Mouse (Mus musculus) kidney, embryonic 15.5 days (tissue): ENCODE data around the gene Gm45233. TPM values are rescaled to one million over a fixed set of nuclear protein-coding genes. Genes with fewer than 3 reads are reported as not detected.

ENCODE experiments used
- ATAC-seq: fragments of 200-750 bp; cut with Nextera tagmentation; replicated peaks from 2 replicates; pipeline ENCODE4 v1.8.0; 2017; ENCODE audit warnings: moderate TSS enrichment; ENCODE audit not compliant: low FRiP score
- H3K27ac ChIP-seq: fragments of 300-500 bp; sonication (generic); 2 replicates; pipeline ENCODE4 v1.5.1; 2015; ENCODE audit warnings: mild to moderate bottlenecking, inconsistent platforms
- H3K27me3 ChIP-seq: fragments of 300-500 bp; sonication (generic); 2 replicates; pipeline ENCODE4 v1.6.1; 2015; ENCODE audit warnings: inconsistent platforms
- H3K36me3 ChIP-seq: fragments of 300-500 bp; sonication (generic); 2 replicates; pipeline ENCODE4 v1.6.1; 2015; ENCODE audit warnings: inconsistent platforms
- H3K4me1 ChIP-seq: fragments of 300-500 bp; sonication (generic); 2 replicates; pipeline ENCODE4 v1.6.1; 2015; ENCODE audit warnings: inconsistent platforms
- H3K4me2 ChIP-seq: fragments of 300-500 bp; sonication (generic); 2 replicates; pipeline ENCODE4 v1.6.1; 2015; ENCODE audit warnings: moderate library complexity, mild to moderate bottlenecking, inconsistent platforms
- H3K4me3 ChIP-seq: fragments of 300-500 bp; sonication (generic); replicated peaks from 2 replicates; pipeline ENCODE4 v1.5.1; 2015; ENCODE audit warnings: mild to moderate bottlenecking, inconsistent platforms
- H3K9ac ChIP-seq: fragments of 300-500 bp; sonication (generic); 2 replicates; pipeline ENCODE4 v1.6.1; 2015; ENCODE audit warnings: mild to moderate bottlenecking, inconsistent platforms
- H3K9me3 ChIP-seq: fragments of 300-500 bp; sonication (generic); replicated peaks from 2 replicates; pipeline ENCODE4 v1.6.1; 2016; ENCODE audit warnings: inconsistent platforms
- WGBS: fragments of 180-500 bp; shearing (Covaris S2); methylation state at CpG from one replicate; pipeline ENCODE4 v1.1.7; 2015; ENCODE audit warnings: mixed read lengths; 5-methylcytosine and 5-hydroxymethylcytosine counted together
- polyA plus RNA-seq: library from polyadenylated mRNA; unstranded; fragments of >200 nt; fragmentation: Nextera tagmentation; extraction: Ambion mirVana; gene quantifications from 2 replicates; pipeline ENCODE4 v1.2.1, GENCODE M21; 2015

The Gm45233 gene
- polyA plus RNA-seq, 1 experiment from 2014 or later, result 0.66 TPM

DNA sequence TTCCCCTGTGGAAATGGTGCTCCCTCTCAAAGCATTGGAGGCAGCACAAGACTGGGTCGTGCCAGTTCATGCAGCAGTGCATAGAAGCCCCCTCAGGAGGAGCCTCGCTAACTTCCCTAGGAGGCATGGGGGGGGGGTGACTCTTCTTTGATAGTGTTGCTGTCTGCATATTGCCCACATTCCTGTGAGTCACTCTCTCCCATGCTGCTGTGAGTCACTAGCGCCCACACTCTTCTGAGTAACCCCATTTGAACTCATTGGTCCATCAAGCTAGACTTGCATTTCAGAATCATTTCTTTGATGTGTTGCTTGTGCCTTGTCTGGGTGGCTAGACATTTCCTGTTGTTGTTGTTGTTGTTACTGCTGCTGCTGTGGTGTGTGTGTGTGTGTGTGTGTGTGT lies 37.3 kb downstream of the Gm45233 start:
- no peak overlapping the region for H3K9ac ChIP-seq
- no peaks in the 10 kb centered on the region for H3K9me3 ChIP-seq
- no peak overlapping the region for H3K4me2 ChIP-seq
- 54% methylated on average over 3 of the region's 3 CpGs for WGBS
- no peak for ATAC-seq
- H3K4me3 ChIP-seq, result no peak overlapping the region
- peaks cover 22% of the 10 kb centered on the region for H3K4me1 ChIP-seq
- peaks cover 26% of the 10 kb centered on the region for H3K27me3 ChIP-seq
- H3K36me3 ChIP-seq, result no peaks in the 10 kb centered on the region
- no peak overlapping the region for H3K27ac ChIP-seq

DNA sequence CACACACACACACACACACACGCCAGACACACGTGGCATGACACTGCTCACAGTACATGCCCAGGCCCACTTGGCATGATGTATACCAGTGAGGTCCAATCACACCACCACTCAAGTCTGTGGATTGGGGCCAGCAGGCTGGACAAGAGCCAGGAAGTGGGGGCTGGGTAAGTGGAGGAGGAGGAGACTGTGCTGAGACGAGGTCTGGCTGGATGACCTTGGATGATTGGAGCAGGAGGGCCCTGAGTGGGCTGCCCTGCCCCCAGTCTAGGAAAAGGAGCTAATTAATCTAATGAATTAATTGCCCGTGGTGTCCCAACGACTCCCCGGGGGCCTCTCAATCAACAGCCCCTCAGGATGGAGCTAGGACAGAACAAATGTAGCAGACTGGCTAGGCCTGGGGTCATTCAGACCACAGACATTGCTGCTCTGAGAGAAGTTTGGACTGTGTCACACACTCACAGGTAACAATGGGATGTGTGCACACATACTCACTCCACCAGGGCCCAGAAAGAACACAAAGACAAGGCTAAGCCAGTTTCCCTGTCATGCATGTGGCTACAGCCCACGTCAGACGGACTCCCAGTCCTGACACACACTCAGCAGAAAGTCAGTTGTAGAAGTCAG lies 38.3 kb downstream of the Gm45233 start:
- 34% methylated on average over 8 of the region's 8 CpGs for WGBS
- Histone ChIP-seq H3K9me3 (no peaks in the 10 kb centered on the region), H3K27me3 (peaks cover 15% of the 10 kb centered on the region), H3K9ac (no peak overlapping the region), H3K4me3 (no peak overlapping the region), H3K36me3 (no peaks in the 10 kb centered on the region), H3K27ac (no peak overlapping the region), H3K4me1 (peaks cover 14% of the 10 kb centered on the region), H3K4me2 (no peak overlapping the region)
- peak; percentile 70 for ATAC-seq

DNA sequence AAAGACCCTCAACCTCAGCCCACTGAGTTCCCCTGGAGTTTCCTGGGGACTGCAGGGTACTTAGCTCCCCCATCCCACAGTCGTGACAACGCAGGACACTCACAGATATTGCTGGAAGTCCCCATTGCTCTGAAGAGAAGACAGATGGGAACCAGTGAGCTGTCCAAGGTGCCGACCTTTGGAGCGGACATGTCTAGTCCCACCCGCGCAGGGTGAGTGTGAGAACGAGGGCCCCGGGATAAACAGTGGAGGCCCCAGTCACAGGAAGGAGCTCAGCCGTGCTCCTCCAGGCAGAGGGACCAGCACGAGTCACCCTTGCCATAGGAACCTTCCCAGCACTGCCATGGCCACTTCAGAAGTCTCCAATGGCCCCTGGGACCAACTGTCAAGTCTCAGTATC lies 39.3 kb downstream of the Gm45233 start:
- Histone ChIP-seq H3K9me3 (no peaks in the 10 kb centered on the region), H3K27me3 (peaks cover 9% of the 10 kb centered on the region), H3K4me1 (peaks cover 14% of the 10 kb centered on the region), H3K9ac (no peak overlapping the region), H3K36me3 (no peaks in the 10 kb centered on the region), H3K4me3 (no peak overlapping the region), H3K27ac (no peak overlapping the region), H3K4me2 (no peak overlapping the region)
- ATAC-seq, result peak; percentile 41; the same call in 1 of the 2 replicates
- 1% methylated on average over 10 of the region's 10 CpGs for WGBS

DNA sequence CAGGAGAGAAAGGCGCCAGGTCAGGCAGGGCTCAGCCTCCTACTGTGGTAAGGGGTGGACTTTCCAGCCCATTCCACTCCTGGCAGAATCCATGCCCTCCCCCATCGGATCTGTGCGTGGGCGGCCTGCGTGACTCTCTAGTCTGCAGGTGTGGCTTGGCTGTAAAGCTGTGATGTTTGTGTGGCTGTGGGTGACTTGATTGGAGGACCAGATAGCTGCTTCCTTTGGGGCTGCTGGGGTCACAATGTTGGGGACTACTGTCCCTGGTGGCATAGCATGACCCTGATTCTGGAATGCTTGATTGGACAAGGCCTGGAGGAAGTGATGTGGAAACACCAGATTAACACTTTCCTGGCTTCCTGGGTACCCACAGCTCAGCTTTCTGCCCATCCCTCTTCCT lies 44.7 kb downstream of the Gm45233 start:
- H3K4me2 ChIP-seq, result no peak overlapping the region
- no peak overlapping the region for H3K9ac ChIP-seq
- ATAC-seq, result no peak
- WGBS, result 19% methylated on average over 5 of the region's 5 CpGs
- no peaks in the 10 kb centered on the region for H3K36me3 ChIP-seq
- H3K4me1 ChIP-seq, result peaks cover 17% of the 10 kb centered on the region
- H3K4me3 ChIP-seq, result no peak overlapping the region
- H3K27ac ChIP-seq, result no peak overlapping the region
- peaks cover 31% of the 10 kb centered on the region for H3K27me3 ChIP-seq
- no peaks in the 10 kb centered on the region for H3K9me3 ChIP-seq

DNA sequence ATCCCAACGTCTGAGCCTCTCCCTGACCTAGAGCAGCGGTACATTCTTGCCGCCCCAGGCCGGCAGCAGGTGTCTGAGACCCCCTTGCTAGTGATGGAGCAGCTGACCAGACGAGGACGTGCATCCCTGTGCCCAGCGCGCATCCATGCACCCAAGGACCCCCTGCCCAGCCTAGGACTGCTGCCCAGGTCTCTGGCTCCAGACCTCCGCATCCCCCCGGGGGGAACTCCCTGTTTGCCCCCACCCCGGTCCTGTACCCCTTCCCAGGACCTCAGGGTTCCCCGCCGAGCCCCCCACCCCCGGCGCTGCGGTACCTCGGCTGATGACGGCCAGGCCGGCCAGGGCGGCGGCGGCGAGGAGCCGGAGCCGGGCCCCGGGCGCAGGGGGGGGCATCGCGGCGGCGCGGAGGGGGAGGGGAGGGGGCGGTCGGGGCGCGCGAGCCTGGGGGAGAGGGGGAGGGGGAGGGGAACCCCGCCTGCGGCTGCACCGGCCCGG lies 45.8 kb downstream of the Gm45233 start, which contains the start of gene Iglon5:
Iglon5 (minus strand) TSS at position 445 of the 495 bp plus-strand sequence.
- H3K9ac ChIP-seq, result peak within 1 kb of the TSS; percentile 48
- peaks cover 36% of the 10 kb centered on the region for H3K27me3 ChIP-seq
- peak within 1 kb of the TSS; percentile 47 for H3K4me3 ChIP-seq
- no peaks in the 10 kb centered on the region for H3K36me3 ChIP-seq
- H3K9me3 ChIP-seq, result no peaks in the 10 kb centered on the region
- H3K4me1 ChIP-seq, result peaks cover 17% of the 10 kb centered on the region
- H3K27ac ChIP-seq, result no peak within 1 kb of the TSS
- WGBS, result 5% methylated on average over 17 of the region's 41 CpGs
- H3K4me2 ChIP-seq, result peak within 1 kb of the TSS; percentile 81
- ATAC-seq, result peak; percentile 55

DNA sequence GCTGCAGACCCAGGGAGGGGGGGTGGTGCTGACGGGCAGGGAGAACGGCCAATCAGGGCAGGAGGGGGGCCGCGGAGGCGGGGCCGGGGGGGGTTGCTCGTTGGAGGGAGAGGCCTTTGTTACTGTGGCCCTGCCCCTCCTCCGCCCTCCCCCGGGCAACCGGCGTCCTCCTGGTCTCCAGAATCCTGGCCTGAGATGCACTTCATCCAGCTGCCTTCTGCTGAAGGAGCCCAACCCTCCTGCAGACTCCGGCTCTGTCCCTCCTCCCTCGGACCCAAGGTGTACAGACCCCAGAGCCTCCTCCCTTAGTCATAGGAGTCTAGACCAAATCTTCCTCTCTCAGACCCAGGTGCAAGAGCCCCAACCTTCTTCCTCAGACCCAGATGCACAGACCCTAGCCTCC lies 46.3 kb downstream of the Gm45233 start:
- H3K27me3 ChIP-seq, result peaks cover 41% of the 10 kb centered on the region
- no peaks in the 10 kb centered on the region for H3K36me3 ChIP-seq
- peaks cover 17% of the 10 kb centered on the region for H3K4me1 ChIP-seq
- H3K27ac ChIP-seq, result no peak overlapping the region
- no peaks in the 10 kb centered on the region for H3K9me3 ChIP-seq
- peak overlapping the region; percentile 81 for H3K4me2 ChIP-seq
- ATAC-seq, result peak; percentile 87
- peak overlapping the region; percentile 47 for H3K4me3 ChIP-seq
- WGBS, result 2% methylated on average over 12 of the region's 13 CpGs
- peak overlapping the region; percentile 48 for H3K9ac ChIP-seq

DNA sequence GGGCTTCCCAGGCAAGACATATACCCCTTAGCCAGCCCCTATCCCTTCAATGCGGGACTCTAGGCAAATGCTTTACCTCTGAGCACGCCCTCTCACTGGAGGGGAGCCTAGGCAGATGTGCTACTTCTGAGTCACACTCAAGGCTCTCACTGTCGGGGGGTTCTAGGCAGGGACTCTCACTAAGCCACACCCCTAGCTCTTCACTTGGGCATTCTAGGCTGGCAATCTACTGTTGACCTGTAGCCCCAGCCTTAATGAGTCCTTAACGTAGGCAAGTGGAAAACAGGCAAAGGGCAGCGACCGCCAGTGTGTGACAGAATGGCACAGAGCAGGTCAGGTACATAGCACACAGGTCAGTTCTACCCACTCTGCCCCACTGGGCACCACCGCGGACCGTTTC lies 46.9 kb downstream of the Gm45233 start:
- WGBS, result 56% methylated on average over 9 of the region's 9 CpGs
- ATAC-seq, result no peak

DNA sequence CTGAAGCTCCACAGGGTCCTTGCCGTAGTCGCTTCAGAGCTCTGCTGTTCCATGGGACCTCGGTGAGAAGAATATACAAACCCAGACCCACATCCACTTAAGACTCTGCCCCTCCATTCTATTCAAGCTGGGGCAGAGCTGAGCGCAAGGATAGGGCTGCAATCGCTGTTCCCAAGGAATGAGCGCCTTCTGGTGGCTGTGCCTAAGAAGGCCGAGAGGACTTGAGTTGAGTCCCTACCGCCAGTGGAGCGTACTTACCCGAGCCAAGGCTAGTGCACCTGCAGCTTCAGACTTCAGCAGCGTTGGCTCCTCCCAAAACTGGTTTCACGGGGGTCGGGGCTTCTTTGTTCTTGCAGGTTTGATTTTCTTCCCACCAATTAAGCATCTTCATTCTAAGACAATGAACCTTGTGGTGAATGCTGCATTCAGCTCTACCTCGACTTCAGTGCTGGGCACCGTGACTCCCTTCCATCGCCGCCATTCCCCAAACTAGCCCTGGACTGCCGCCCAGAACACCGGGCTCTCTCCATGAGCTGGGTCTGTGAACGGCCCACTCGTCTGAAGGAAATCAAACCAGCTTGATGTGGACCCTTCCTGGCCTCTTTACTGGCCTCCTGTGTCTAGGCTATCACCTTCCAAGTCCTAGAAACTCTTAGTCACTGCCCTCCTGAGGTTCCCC lies 51.6 kb downstream of the Gm45233 start:
- peaks cover 29% of the 10 kb centered on the region; the same call in 1 of the 2 replicates for H3K27me3 ChIP-seq
- no peaks in the 10 kb centered on the region for H3K4me1 ChIP-seq
- 11% methylated on average over 21 of the region's 21 CpGs for WGBS
- H3K4me3 ChIP-seq, result no peak overlapping the region
- no peaks in the 10 kb centered on the region for H3K36me3 ChIP-seq
- peak overlapping the region; percentile 31; the same call in 1 of the 2 replicates for H3K4me2 ChIP-seq
- H3K9ac ChIP-seq, result no peak overlapping the region
- H3K27ac ChIP-seq, result no peak overlapping the region
- no peaks in the 10 kb centered on the region for H3K9me3 ChIP-seq
- ATAC-seq, result peak; percentile 63; the same call in 1 of the 2 replicates

More for the DNA sequence above, 46.9 kb downstream of the Gm45233 start:
- no peaks in the 10 kb centered on the region for H3K36me3 ChIP-seq
- H3K4me1 ChIP-seq, result peaks cover 17% of the 10 kb centered on the region
- H3K4me2 ChIP-seq, result 0 out of 2 replicates have a peak overlapping the region, but pooled peaks have one; percentile 81
- H3K27me3 ChIP-seq, result peaks cover 42% of the 10 kb centered on the region
- 0 out of 2 replicates have a peak overlapping the region, but pooled peaks have one; percentile 47 for H3K4me3 ChIP-seq
- H3K9me3 ChIP-seq, result no peaks in the 10 kb centered on the region
- H3K27ac ChIP-seq, result no peak overlapping the region
- no peak overlapping the region for H3K9ac ChIP-seq

DNA sequence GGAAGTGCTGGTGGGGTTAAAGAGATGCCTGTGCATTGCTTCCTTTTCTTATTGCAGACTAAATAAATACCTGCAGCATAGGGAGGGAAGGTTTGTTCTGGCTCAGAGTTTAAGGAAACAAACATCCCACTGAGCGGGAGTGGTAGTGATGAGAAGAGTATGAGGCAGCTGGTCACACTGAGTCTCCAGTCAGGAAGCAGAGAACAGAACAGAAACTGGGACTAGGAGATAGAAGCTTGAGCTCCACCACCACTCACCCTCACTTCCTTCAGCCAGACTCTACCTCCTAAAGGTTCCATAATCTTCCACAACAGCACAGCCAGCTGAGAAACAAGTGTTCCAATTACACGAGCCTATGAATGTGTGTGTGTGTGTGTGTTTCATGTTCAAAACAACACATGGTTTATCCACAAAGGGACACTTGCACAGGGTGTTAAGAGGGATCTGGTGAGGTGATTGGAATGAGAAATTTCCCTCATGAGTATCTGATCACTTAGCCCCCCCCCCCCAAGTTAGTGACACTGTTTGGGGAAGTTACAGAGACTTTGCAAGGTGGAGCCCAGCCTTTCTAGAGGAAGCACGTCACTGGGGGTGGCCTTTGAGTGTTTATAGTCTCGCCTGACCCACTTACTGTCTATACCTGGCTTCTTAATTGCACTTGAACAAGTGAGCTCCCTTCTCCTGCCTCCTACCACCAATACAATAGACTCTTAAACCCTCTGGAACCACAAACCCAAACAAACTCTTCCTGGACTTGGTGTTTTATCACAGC lies 68.0 kb downstream of the Gm45233 start:
- Histone ChIP-seq H3K4me1 (no peaks in the 10 kb centered on the region), H3K36me3 (no peaks in the 10 kb centered on the region), H3K4me3 (no peak overlapping the region), H3K27ac (no peak overlapping the region), H3K27me3 (no peaks in the 10 kb centered on the region), H3K9ac (no peak overlapping the region), H3K4me2 (no peak overlapping the region), H3K9me3 (no peaks in the 10 kb centered on the region)
- 69% methylated on average over 4 of the region's 4 CpGs for WGBS
- no peak for ATAC-seq

DNA sequence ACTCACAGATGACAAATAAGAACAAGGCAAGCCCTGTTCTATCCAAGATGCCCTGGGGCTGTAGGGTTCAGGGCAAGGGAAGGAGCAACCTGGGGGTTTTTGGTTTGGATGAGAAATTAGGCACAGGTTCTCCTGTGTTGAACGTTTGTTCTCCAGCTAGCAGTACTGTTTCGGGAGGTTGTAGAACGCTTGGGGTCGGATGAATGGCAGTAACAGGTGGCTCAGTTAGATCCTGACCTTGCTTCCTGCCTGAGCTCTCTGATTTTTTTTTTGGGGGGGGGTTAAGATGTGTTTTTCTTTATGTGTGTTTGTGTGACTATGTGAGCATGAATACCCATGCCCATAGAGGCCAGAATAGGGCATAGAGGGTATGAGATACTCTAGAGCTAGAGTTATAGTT lies 68.6 kb downstream of the Gm45233 start:
- no peak overlapping the region for H3K27ac ChIP-seq
- H3K4me1 ChIP-seq, result no peaks in the 10 kb centered on the region
- no peaks in the 10 kb centered on the region for H3K9me3 ChIP-seq
- 80% methylated on average over 4 of the region's 4 CpGs for WGBS
- no peaks in the 10 kb centered on the region for H3K27me3 ChIP-seq
- no peak overlapping the region for H3K4me2 ChIP-seq
- H3K4me3 ChIP-seq, result no peak overlapping the region
- no peak for ATAC-seq
- H3K36me3 ChIP-seq, result no peaks in the 10 kb centered on the region
- H3K9ac ChIP-seq, result no peak overlapping the region
